Mouse (Mus musculus) embryonic fibroblast, embryonic 13.5 days (primary cell): Measurements from ENCODE around the gene Plekho1.

Source experiments
- CTCF ChIP-seq: IDR thresholded peaks from 2 replicates; pipeline ENCODE4 v1.5.1; 2011; ENCODE audit warnings: mild to moderate bottlenecking, control low read depth, low read length, moderate library complexity, borderline replicate concordance; ENCODE audit not compliant: insufficient read depth
- POLR2A ChIP-seq: IDR thresholded peaks from 2 replicates; pipeline ENCODE4 v1.6.1; 2011; ENCODE audit warnings: low read depth, mild to moderate bottlenecking, control low read depth, low read length, moderate library complexity

DNA sequence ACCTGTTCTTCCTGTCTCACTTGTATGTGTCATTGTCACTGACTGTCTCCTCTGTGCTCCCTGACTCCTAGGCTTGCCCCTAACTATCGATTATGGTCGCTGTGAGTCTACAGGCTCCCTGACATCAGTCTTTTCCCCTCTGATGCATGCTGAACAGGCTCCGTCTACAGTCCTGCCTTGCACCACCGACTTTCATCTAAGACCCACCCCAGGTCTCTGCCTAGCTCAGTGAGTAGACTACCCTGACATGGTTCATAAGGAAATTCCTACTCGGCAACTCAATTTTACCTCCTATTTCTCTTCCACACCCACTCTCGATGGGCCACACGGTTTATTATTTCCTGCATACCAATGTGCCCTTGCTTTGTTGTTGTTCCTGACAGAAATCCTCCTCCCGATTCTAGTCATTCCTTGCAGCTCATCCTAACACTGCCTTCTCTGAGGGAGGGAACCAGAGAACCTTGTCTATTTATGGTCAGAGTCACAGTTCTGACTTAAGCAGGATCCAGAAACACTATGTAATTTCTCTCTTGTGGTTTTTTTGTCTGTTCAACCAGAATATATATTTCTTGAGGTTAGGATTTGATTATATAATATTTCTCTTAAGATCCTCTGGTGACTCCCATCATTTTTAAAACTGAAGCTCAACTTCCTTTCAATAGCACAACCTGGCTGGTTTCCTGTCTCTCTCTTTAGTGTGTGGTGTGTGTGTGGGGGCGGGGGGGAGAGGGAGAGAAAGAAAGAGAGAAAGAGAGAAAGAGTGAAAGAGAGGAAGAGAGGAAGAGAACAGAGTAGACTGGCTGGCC lies 44.3 kb upstream of the Plekho1 start:
- TF ChIP-seq CTCF (no peak), POLR2A (no peak)
